Mouse (Mus musculus) adrenal gland, postnatal 10 days (tissue): ENCODE data around the gene Ap1s3. TPM values are rescaled to one million over a fixed set of nuclear protein-coding genes. Genes with fewer than 3 reads are reported as not detected.

Source experiments
- DNase-seq: peaks from one replicate; pipeline ENCODE4 v3.0.0; 2021; ENCODE audit warnings: mixed read lengths
- long read RNA-seq, 2 experiments: library from polyadenylated mRNA; stranded (forward); transcript quantifications; one replicate each; pipeline ENCODE4 v2.0.0; 2021
- total RNA-seq, 2 experiments: library from RNA; stranded (reverse); gene quantifications; 2 replicates each; pipeline ENCODE4 v1.2.3; 2021

Gene Ap1s3
- total RNA-seq = 1 to 10 TPM; 1.8 to 2.9 TPM
- long read RNA-seq, experiment 1 = 0 reads
- long read RNA-seq, experiment 2 = 0 reads

DNA sequence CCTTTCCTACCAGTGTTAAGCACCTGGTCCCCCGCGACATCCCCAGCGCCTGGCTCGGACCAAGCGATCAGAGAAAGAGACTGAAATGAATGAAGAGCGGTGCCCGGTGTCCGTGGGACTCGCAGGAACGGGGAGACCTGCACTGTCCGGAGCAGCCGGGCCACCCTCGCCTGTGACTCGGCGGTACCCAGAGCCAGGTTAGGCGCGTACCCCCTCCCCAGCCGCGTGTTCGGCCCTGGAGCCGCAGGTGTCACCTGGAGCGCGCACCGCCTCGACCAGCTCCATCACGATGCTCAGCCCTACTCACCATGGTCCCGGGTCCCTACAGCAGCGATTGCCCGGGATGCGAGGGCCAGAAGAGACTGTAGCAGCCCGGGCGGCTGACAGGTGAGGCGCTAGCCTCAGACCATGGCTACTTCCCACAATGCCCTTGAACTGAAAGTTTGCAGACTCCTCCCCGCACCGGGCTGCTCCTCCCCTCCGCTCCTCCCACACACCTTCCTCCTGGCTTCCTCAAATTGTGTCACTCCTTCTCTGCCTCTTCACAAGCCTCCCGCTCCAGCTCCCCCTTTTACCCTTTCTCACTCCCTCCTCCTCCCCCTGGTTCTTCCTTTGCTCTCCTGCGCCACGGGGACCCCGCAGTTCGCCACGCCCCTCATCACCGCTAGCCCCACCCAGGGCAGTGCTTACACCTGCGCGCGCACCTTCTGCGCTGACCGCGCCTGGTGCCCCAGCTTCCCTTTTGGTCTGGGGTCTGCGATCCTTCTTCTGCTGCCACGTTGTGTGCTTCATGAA, at the start of gene Ap1s3:
Gene Ap1s3 (minus strand): TSS at position 430 of the 795 bp plus-strand sequence.
- peak; percentile 43 for DNase-seq

DNA sequence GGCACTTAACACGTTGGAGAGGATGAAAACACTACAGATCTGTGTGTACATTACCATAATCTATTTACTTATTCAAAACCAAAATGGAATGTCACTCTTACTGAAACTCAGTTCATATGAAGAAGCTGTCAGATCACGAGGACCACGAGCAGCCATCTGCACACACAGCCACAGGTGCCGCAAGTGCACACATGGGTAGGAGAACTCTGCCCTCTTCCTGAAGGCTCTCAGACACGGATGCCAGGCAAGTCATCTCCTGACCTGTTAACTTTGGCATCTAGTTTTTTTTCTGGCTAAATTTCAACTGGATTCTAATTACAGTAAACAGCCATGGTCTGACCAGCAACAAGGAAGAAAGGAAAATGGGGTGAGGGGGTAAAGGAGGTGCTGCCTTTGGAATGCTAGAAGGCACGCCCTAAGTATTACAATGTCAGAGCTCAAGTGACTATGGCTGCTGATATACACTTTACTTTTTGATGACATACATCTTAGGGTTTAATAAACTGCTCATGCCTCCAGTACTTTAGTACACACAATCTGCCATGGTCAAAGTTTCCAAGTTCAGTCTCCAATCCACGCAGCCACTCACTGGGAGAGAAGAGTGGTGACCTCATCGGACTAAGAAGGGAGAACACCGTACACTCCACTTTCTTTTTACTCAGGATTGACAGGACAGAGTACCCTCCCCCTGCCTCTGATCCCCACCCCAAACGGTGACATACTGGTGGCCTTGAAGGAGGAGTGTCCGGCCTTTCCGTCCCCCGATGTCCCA, 42.6 kb upstream of the Ap1s3 start:
- no peak for DNase-seq

DNA sequence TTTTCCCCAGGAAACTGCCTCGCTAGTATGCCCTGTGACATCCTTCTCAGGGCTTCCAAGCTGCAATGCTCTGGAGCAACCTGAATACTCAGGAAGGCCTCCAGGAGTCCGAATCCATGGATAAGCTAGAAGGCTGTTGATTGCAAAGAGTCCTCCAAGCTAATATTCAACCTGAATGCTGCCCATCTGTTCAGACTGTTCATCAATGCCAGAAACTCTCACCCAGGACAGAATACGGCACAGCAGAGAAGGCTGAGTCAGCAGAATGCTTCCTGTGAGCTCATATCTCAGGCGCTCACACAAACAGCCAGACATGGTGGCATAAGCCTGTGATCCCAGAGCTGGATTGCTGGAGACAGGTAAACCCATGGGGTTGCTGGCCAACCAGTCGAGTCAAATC, 41.3 kb upstream of the Ap1s3 start:
- no peak for DNase-seq

DNA sequence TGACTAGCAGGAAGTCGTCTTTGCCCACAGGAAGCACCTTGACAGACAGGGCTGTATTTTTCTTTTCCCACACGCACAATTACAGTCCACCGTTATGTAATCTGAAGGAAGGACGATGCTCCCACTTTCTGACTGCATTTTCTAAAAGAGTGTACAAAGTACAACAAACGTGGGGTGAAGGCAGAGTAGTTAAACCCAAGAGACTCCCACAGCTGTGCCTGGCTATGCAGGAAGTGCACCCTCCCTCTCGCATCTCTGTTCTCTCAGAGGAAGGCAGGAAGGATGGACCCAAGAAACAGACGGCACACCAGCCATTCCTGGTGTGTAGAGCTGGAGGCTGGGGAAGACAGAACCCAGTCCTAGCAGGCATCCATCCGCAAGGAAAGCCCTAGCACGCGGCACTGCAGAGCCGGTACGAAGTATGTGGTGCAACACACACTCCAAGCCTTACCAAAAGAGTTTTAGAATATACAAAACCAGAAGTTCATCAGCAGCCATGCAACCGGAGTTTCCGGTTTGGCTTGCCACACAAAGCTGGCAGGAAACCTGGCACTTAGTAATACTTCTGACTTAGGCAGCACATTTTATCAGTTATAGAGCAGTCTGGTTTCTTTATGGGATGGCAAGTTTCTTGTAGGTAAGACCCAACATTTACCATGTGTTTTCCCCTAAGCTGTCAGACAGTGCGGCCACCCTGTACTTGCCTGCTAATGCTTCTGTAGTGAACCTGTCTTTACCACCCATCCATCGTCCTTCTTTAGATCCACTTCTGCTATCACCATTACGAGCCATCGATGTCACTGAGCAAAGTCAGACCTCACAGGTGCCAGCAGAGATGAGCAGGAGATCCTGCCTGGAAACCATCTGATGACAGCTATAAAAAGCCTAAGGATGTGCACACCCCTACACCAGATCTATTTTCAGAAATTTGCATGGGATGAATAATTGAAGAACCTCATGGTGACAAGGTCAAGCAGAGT, 39.7 kb upstream of the Ap1s3 start:
- no peak for DNase-seq

DNA sequence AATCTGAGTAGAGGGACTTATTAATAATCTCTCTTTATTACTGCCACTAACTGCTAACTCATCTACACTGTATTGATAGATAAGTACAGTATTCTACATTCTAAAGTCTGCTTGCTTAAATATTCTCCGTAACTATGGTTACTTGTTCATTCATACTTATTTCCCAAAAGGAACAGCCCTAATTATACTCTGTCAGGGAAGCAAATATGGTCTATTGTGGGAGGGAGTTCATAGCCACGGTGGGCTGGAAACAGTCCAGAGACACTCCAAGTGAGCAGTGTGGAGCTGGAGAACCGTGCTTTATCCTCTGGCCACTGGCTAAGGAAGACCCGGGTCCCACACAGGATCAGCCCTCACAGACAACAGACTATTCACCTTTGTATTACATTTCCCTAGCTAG, 38.9 kb upstream of the Ap1s3 start:
- DNase-seq = no peak

DNA sequence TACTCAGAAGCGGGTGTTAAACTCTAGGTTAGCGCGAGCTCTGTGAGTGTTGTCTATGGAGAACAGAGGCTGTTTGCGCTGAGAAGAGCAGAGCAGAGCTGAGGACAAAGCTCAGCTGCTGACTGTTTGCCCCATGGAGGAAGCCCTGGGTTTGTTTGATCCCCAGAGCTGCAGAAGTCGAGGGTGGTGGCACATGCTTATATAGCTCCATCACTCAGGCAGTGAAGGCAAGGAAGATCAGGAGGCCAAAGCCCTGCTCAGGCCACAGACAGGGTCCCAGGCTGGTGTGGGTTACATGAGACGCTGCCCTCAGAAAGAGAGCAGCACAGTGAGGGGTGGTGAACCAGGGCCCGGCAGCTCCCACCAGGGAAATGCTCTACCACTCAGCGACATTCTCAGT, 38.4 kb upstream of the Ap1s3 start:
- no peak for DNase-seq

DNA sequence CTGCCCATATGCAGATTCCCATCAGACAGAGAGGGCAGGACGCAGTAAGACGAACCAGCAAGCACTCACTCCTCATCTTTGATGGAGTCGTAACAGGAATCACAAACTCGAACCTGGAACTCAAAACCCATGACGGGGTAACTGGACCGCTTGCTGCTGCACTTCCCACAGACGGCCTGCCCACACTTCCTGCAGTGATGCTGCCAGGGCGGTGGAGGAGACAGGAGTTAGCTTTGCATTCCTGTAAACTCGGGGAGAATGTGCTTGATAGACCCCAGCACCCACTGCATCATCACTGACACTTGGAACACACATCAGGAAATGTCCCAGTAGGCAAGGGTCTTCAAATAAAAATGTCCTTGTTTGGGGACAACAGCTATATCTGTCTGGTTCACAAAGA, 35.6 kb upstream of the Ap1s3 start:
- DNase-seq = no peak

DNA sequence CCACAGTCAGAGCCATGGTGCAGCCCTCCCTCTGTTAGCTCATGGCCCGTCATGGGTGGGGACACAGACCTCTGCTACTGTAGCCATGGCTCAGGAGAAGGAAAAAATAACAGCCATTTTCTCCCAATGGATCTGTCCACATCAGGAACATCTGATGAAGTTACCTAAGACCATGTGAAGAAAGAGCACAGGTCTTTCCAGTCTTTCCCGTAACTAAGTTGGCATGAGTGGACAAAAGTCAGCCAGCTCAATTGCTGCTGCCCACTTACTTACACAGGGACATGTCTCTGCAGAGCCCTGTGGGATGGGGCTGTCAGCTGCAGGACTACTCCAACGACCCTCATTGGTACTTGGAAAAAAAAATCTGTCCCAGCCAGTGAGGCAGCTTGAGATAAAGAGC, 34.9 kb upstream of the Ap1s3 start:
- no peak for DNase-seq

DNA sequence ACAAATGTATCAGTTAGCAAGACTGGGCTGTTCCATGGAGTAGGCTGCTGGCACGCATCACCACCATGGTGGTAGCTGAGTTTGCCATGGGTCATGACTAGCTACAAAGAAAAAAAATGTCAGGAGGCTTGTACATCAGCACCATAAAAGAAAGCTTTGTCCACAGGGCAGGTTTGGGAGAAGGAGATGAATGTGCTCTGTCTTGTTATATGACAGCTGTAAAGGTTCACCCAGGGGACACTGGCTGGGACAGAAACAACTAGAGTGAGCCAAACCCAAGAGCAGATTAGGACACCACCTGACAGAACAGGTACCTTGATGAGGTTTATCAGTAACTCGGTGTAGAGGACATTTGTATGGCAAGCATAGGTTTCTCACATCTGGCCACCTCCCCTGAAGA, 32.9 kb upstream of the Ap1s3 start:
- no peak for DNase-seq

DNA sequence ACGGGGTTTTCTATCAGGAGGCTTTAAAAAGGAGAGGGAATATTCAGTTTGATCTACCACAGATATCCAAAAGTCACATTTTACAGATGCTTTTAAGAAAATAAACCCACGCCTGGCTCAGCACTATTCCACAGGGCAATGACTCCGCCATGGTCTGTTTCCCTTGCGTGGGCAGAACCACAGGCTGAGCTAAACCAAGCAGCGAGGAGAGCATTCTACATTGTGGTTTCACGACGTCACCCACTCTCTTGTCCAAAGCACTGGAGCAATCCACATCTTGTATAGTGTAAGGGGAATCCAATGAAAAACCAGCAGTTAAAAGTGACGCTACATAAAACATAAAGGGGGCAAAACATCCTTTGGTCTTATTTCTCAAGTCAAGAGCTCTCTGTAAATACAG, 31.7 kb upstream of the Ap1s3 start:
- DNase-seq = no peak

DNA sequence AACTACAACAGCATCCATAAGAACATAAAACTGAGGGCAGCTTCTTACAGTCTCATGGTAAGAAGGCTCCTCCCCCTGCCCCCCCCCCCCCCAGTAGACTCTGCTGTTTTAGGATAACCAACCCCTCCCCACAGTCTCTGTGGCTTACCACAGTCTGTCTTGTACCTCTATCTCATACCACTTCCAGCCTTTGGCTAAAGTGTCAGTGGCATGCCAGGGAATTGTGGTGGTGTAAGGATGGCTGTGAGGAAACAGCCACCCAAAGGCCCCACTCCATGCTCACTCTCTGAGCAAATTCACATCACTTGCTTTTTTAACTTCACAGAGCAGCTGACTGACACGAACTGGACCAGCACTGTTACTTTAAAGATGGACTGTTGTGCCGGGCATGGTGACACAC, 26.7 kb upstream of the Ap1s3 start:
- DNase-seq = no peak

DNA sequence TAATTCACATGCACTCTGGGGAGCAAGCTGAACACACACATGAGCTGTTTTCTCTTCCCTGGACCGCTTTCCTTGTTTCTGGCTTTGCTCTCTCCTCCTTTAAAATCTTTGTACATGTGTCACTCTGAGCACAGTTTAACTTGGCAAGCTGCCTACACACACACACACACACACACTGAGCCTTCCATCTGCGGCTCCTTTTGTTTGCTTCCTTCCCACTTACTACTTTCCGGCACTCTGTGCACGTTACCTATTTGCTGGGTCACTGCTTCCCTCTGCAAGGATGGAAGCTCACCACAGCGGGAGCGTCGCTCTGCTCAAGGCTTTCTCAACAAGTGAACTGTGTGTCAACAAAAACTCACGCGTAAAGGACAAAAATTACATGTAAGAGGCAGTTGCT, 25.6 kb upstream of the Ap1s3 start:
- DNase-seq = peak; percentile 34

DNA sequence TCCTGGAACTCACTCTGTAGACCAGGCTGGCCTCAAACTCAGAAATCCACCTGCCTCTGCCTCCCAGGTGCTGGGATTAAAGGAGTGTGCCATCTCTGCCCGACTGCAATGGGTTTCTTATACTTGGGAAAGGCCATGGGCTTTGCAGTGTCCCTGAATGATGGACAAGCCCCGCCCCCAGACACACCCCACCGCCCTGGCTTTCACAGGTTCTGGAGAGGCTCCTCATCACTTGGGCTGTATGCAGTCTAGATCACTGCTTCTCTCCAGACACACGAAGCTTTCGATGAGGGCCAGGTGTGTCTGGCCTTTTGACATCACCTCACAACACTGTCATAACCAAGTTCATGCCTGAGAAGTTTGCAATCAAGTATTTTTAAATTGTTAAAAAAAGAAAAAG, 25.2 kb upstream of the Ap1s3 start:
- DNase-seq = no peak

DNA sequence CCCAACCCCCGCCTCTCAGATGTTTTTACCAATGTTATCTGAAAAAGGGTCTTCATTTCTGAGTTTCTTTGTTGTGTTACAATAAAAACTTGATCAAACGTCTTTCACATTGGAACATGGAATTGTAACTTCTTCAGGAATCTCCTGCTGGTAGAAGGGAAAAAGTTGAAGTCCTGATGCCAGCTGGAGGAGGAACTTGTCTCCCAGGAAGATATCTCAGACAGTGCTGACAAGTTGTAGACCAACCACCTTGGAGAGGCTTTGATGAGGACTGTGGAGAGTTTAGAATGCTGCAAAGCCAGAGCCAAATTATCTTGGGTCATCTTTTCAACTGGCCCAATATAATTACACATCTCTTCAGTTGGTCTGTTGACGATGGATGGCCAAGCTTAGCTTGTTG, 20.7 kb upstream of the Ap1s3 start:
- no peak for DNase-seq

DNA sequence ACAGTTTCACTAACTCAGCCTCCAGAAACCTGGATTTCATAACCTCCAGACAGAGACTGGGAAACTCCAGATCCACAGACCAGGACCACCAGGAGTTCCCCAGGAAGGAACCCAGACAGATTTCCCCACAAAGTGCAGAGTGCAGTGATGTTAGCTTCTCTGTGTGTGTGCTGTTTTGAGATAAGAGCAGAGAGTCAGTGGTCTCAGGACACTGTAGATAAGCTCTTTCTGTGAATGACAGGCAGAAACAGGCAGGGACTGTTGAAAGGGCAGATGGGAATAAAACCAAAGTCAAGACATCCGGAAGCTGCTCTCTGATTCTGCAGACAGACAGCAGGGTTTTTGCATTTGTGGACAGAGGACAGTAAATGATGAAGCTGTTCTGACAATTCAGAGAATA, 15.5 kb upstream of the Ap1s3 start:
- no peak for DNase-seq

DNA sequence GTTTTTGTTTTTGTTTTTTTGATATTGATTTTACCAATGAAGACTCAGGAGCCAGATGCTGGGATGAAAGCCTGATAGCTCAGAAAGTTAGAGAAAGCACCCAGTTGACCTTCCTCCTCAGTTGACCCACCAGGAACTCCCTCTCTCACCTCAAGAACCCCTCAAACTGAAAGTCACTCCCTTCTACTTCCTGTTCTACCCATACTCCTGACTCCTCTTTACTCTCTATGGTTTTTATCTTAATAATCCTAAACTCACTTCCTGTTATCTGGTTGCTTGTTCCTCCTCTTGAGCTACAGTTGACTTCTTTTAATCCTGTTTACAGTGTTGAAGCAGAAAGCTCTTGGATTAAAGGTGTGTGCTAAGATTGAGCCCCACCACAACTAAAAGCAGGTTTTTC, 12.3 kb upstream of the Ap1s3 start:
- DNase-seq = no peak

DNA sequence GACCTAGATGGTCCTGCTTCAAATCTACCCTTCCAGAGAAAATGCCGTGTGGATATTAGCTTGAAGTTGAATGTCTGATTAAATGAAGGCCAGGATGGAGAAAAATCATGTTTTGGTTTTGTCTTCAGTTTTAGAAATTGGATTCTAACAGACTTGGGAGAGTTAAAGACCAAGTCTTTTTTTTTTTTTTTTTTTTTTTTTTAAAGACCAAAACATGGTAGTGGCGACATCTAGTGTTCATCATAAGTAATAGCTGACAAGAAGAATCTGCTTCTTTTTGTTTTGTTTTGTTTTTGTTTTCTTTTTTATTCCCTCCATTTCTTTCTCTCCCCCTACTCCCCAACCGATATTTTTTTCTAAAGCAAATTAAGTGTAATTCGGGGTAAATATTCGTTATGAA, 11.2 kb upstream of the Ap1s3 start:
- DNase-seq = no peak

DNA sequence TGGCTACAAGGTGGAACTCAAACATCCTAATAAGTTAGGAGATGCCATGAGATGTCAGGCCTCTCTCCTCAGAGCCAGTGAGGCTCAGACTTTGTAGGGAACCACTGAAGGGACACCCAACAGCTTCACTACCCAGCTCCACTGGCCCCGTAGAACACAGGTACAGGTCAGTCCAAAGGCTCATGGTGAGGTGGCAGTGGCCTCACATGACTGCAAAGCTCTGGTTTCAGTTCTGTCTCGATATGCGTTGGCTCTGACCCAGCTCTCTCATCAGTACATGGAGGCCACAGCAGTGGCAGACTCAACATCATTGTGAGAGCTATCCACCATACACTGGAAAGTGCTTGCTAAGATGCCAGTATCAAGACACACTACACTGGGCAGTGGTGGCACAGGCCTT, 9.0 kb upstream of the Ap1s3 start:
- DNase-seq = no peak

DNA sequence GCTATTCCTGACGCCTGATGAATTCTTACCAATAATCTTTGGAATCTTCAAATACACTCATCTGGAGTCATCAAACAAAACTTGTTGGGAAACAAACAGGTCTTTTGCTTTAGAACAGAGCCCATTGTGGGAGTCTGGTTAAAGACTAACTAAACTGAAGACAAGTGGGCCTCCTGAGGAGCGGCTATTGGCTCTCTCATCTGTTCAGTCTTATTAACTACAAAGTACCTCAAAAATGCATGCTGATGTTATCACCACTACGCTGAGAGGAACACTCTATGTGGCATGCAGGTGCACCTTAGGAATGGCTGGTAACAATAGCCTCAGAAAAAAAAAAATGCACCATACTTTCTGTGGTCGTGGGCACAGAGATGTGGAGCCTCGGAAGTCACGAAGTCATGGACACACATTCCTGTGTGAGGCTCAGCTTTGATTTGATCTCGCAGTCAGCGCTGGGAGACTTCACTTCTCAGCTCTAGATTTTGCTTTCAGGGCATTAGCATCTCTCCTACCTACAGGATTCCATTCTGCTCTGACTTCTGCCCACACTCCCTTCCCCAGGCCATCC, 6.4 kb upstream of the Ap1s3 start:
- no peak for DNase-seq

DNA sequence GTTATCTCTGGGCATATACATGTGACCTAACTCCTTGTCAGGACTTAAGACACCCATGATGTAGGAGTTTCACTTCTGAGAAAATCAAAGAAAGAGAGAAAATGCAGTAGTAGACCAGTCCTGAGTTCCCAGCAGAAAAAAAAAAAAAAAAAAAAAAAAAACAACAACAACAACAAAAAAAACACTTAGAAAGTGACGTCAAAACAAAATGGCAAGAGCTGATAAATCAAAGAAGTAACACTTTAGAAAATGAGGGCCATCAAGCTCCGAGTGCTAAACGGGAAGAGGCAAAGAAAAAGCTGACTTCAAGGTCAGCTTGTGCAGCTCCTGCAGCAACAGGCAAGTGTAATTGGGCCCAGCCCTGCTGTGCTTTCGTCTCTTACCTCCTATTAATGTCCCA, 3.9 kb upstream of the Ap1s3 start:
- no peak for DNase-seq

DNA sequence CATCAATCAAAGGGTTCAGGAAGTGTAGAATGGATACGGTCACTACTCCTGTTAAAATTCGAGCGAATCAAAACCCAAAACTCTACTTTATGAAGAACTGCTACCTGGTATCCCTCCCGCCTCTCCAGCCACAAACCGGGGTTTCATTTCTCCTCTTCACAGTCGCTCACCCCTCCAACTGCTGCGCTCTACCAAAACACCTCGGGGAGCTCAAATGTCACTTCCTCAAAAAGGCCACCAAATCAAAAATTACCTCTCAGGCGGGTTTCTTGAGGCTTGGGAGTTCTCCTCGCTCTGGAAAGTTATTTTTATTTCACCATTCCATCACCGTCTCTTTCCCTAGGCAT, 603 bp downstream of the Ap1s3 start:
- no peak for DNase-seq

DNA sequence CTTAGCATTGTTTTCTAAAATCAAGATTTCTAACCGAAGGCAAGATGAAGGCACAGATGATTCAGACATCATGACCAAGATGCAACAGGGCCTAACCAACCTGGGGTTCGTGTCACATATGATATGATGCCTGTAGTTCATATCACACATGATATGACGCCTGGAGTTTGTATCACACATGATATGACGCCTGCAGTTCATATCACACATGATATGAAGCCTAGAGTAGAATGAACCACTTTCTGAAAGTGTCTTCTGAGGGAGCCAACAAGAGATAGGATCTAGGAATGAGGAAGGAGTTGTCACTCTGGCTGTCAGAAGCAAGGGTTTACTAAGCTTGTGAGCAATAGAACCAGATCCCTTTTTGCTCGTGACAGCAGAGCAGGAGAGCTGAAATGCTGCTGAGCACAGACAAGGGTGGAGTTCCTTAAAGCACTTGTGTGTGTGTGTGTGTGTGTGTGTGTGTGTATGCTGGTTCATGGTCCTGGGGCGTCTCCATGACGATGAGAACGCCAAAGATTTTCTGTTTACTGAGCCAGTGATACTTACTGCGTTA, 2.3 kb downstream of the Ap1s3 start:
- DNase-seq = no peak
